Mouse (Mus musculus): Measurements from ENCODE around the gene Kcnn1.
A peak's percentile ranks its signal among the peaks of the same experiment; 100 is the strongest.

DNA sequence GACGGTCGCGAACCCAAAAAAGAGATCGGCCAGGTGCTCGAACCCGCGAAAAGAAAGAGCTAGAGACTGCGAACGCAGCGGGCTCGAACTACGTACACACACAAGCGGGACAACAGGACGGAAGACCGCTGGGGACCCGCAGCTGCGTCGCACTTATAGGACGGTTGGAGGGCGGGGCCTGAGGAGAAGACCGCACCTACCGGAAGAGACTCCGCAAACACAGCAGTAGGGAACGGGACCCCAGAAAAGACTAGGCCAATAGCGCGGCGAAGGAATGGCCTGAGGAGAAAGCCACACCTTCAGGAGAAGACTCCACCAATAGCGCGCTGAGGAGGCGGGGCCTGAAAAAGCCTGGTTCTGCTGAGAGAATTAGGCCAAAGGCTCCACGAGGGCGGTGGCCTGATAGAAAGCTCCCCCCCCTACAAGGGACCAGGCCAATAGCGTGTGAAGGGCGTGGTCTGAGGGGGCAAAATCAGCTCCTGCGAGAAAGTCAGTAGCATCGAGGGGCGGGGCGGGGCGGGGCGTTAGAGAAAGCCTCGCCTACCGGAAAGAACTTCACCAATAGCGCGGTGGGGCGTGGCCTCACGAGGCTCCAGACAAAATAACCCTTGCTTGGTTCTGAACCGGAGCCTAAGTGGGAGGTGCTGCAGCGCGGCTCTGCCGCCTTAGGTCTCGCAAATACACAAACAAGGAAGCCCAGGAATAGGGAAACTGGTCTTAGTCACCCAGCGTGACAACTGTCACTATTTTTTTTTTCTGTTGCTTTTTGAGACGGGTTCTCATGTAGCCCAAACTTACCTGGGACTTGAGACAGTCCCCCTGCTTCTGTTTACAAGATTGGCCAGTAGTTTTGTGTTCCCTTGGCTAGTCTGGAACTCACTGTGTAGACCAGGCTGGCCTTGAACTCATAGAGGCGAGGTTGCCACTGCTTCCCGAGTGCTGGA is 23.4 kb downstream of the Kcnn1 start, which contains the start of gene Arrdc2:
- TF ChIP-seq POLR2A (IDR thresholded peaks at IDR 0.05; ENCODE audit: insufficient read depth, low read length) (peak; percentile 100), EP300 (IDR thresholded peaks at IDR 0.05; ENCODE audit: insufficient read depth, low read depth, low read length) (peak; percentile 73; the same call in 1 of the 2 replicates), CTCF (IDR thresholded peaks at IDR 0.05; ENCODE audit: low read depth, low read length) (no peak)
